Mouse (Mus musculus): Measurements from ENCODE around the gene Dscam.

DNA sequence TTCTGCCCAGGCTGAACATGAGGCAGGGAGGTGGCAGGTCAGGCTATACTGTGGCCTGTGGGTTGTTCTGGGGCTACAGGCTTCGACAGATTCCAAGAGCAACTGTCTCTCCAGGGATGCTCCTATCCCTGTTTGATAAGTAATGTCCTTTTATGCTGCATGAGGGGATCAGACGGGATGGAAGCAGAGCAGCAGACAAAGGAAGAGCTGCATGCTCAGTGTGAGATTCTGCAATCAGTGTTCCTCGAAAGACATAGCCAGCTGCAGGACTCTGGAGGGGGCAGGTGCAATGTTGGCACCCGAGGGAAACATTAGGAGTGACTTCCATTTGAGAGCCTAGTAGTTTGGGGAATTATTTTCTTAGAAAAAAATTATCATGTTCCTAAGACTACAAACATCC is 403.0 kb downstream of the Dscam start:
- no peak for TF ChIP-seq POLR2A (IDR thresholded peaks at IDR 0.05; ENCODE audit: extremely low read depth, insufficient read depth, low read length)
- no peak for TF ChIP-seq CTCF (IDR thresholded peaks at IDR 0.05; ENCODE audit: low read depth, low read length)
